Mouse (Mus musculus) kidney, adult 11 months (tissue): ENCODE measurements around the gene Trp53i11.

Experiments used
- DNase-seq: peaks from one replicate; pipeline ENCODE4 v3.0.0; 2022

Trp53i11 gene

GRCm38 (mm10) chr2:93244090-93244443 is 56.7 kb downstream of the Trp53i11 start:
- DNase-seq, result no peak

GRCm38 (mm10) chr2:93249058-93249457 is 61.7 kb downstream of the Trp53i11 start:
- DNase-seq, result no peak

- no peak for DNase-seq
Measured at GRCm38 (mm10) chr2:93250611-93251010, 63.3 kb downstream of the Trp53i11 start.
